Mouse (Mus musculus) splenic B cell, adult 2 months (primary cell): ENCODE data around the gene Ythdf1.

Source experiments
- DNase-seq: peaks from one replicate; pipeline ENCODE4 v3.0.0-alpha.2; 2011; ENCODE audit warnings: low read depth, low spot score
- H3K27me3 ChIP-seq: 2 replicates; pipeline ENCODE4 v1.6.1; 2012; ENCODE audit warnings: mild to moderate bottlenecking, low read length, moderate library complexity, mixed read lengths; ENCODE audit not compliant: control insufficient read depth, poor library complexity, insufficient read depth, severe bottlenecking
- H3K36me3 ChIP-seq: 2 replicates; pipeline ENCODE4 v1.6.1; 2012; ENCODE audit warnings: mild to moderate bottlenecking, low read length, moderate library complexity, mixed read lengths; ENCODE audit not compliant: control insufficient read depth, poor library complexity, insufficient read depth, severe bottlenecking

Ythdf1 gene

DNA sequence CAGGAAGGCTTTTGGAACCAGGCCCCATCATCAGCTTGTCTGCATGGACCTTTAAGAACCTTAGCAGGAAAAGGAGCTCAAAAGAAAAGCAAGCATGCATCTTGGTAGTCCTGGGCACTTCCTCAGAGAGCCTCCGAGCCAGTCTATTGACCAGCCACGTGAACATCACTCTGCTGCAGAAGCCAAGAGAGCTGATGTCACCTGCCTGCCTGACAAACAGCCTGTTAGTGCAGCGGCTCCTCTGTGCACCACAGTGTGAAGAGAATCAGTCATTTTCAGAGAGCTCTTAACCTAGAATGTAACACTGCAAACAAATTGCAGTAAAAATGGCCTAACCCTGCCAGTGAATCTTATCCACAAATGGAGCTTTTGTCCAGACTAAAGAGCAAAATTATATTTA lies 50.7 kb downstream of the Ythdf1 start:
- no peaks in the 10 kb centered on the region for H3K36me3 ChIP-seq
- DNase-seq: no peak
- H3K27me3 ChIP-seq: no peaks in the 10 kb centered on the region

- DNase-seq: no peak
- Histone ChIP-seq H3K36me3 (no peaks in the 10 kb centered on the region), H3K27me3 (no peaks in the 10 kb centered on the region)
These were observed 59.2 kb downstream of the Ythdf1 start for GRCm38 (mm10) chr2:180861561-180861960.

GRCm38 (mm10) chr2:180857121-180857520 lies 63.6 kb downstream of the Ythdf1 start:
- DNase-seq: no peak
- H3K27me3 ChIP-seq: no peaks in the 10 kb centered on the region
- H3K36me3 ChIP-seq: no peaks in the 10 kb centered on the region

DNA sequence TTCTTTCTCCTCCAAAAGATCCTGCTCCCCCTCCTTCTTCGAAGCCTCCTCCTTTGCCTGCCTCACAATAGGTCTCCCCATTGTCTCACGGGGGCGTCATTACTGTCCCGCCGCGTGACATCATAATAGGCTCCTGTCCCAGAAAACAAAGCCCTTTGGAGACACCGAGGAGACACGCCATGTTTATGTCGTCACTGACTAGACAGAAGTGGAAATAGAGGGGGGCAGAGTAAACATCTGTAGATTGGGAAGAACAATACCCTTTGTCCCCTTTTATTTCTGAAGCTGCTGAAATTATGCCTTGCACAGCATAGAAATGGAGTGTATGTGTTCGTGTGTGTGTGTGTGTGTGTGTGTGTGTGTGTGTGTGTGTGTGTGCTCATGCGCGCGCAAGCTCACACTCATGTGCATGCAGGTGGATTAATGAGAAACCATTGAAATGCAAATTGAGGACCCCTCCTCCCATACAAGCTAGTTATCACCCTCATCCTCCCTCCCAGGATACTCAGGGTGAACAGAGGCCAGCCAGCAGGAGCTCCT lies 65.7 kb downstream of the Ythdf1 start:
- no peak for DNase-seq
- no peaks in the 10 kb centered on the region for H3K36me3 ChIP-seq

More for the DNA sequence above, 65.7 kb downstream of the Ythdf1 start:
- no peaks in the 10 kb centered on the region for H3K27me3 ChIP-seq
